Mouse (Mus musculus): ENCODE results near the gene Zcchc7.
"Not testable (repeated sequence)": the region's sequence is repeated elsewhere in the genome, so short reads cannot be mapped to it uniquely, and the experiment has no call there.

Gene Zcchc7

GRCm38 (mm10) chr4:44920831-44921230, 165.2 kb downstream of the Zcchc7 start:
- no peak for DNase-seq

DNA sequence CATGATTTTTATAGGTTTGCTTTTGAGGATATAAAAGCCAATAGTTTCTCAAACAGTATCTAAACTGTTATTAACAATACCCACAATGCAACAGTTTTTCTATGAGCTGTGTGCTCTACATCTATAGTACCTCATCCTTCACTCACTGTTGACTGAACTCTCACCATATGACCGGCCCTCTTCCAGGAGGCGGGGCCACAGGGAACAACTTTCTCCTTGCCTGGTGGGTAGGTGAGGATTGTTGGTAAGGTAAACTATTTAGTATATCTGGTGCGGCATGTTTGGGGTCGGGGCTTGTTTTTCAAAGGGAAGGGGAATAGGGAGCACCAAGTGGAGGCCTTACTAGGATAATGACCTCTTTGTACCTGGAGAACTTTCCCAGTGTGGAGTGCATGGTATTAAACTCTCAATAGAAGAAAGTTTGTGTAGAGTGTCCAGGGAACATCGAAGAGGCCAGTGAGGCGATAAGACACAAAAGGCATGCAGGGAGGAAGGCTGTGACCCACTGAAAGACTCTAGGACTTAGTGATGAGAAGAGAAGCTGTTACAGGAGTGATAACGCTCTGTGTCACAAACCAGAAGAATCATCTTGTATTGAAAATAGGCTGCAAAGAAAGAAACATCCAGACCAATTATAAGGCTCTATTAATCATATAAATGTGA, 166.9 kb downstream of the Zcchc7 start:
- DNase-seq: no peak

- DNase-seq: no peak
These were observed 167.4 kb downstream of the Zcchc7 start for GRCm38 (mm10) chr4:44923129-44923481.

GRCm38 (mm10) chr4:44927934-44928333, 172.3 kb downstream of the Zcchc7 start:
- no peak for DNase-seq

- no peak for DNase-seq
These were observed 173.1 kb downstream of the Zcchc7 start for GRCm38 (mm10) chr4:44928790-44929189.

DNA sequence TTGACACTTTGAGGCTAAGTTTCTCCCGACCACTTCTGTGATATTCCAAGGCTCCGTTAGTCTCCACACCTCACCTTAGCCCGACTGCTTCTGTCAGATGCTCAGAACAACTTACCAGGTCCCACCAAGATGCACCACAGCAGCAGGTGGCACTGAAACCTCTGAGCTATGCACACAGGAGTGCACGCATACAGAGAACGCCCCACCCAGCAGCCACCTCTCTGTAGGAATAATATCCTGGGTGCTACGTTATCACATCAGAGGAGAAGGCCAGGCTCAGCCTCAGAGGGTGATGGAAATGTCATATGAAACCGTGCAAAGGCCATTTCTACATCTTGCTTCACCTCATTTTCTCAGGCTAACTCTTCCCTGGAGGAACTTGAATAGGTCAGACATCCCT, 174.7 kb downstream of the Zcchc7 start:
- no peak for DNase-seq

GRCm38 (mm10) chr4:44931732-44932131, 176.1 kb downstream of the Zcchc7 start:
- no peak for DNase-seq

DNA sequence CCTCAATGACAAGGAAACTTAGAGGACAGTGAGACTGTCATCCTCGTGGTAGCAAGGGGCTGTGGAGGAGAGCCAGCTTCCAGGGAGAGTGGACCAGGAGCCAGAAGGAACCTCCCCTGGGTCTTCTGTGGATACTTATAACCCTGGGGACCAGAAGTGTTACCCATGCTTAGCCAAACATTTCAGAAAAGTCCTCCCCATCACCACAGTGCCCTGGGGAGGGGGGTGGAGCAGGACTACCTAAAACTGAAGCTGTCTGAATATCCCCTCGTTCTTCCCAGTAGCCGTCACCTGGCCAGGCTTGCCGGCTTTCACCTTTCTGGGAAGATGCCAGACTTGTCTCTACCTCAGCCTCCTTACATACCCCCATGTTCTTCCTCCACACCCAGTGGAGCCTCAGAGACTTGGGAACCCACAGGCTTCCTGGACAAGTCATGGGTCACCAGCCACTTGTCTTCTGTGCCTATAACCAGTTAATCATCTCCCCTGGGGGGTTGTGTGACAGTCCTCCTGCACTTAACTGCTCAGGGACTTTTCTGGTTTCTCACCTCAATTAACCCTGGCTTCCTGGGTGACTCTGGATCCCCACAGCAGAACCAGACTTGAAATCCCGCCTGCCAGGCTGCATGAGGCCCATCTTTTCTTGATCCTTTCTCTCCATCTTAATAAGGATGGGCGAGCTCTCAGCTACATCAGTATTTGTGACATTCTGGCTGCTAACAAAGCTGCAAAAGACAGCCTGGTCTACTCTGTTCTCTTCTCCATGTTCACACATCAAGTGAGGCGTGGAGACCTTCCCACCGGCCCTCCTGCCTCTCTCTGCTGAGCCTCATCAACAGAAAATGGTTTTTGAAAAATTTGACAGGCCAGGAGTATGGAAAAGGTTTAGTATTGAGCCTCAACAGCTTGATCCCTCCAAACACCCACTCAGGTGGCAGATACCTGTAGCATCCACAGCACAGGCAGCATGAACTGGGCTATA, 183.0 kb downstream of the Zcchc7 start:
- no peak for DNase-seq

DNA sequence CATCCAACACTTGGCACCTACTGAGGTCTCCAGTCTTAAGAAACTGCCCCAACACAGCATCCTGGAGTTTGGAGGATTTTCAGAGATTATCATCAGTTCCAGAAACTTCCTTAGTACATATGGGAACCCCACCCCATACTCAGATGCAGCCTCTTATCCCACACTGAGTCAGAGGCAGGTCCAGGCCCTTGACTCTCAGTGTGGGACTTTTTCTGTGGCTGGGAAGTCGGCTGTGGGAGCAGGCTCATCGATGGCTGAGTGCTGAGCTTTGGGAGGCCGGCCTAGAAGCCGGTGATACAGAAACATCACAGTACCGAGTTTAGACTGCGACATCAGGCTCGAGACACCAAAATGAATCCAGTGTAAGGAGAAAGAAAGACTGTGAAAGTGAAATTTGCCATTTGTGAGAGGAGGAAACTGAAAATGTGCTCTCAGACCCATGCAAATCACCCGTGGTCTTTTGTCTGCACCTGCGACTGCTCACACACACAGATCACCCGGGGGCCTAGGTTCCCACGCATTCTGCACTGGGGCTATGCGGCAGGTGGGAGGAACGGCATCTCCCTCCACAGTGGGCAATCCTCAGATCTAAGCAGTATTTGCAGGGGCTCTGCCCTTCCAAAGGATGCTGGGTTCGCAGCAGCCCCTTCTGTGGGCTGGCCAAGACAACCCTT, 184.0 kb downstream of the Zcchc7 start:
- DNase-seq: no peak

GRCm38 (mm10) chr4:44940286-44940685, 184.6 kb downstream of the Zcchc7 start:
- no peak for DNase-seq

DNA sequence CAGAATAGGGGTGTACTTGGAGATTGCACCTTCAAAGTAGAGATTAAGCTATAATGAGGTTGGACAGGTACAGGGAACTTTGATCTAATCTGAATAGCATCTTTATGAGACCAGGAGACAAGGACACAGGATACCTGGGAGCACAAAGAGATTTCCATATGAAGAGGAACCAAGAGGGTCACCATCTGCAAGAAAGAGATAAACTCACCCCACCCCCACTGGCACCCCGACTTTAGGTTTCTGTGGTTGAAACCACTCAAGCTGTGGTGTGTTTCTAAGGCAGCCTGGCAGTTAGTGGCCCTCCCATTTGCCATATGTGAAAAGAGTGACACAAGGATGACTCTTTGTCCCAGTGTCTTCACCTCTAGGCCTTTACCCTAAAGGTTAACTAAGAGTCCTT, 186.6 kb downstream of the Zcchc7 start:
- no peak for DNase-seq

GRCm38 (mm10) chr4:44943480-44943879, 187.8 kb downstream of the Zcchc7 start:
- DNase-seq: no peak

GRCm38 (mm10) chr4:44944426-44945075, 188.9 kb downstream of the Zcchc7 start:
- DNase-seq: no peak

DNA sequence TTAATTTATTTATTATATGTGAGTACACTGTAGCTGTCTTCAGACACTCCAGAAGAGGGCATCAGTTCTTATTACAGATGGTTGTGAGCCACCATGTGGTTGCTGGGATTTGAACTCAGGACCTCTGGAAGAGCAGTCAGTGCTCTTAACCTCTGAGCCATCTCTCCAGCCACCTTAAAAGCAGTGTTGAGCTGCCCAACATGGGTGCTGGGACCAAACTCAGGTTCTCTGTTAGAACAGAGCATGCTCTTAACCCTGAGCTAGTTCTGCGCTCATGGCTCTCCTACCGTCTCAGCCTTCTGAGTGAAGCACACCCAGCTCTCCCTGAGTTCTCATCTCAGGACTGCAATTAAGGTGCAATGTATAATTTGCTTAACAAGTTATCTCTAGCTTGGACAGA, 190.4 kb downstream of the Zcchc7 start:
- not testable (repeated sequence) for DNase-seq

DNA sequence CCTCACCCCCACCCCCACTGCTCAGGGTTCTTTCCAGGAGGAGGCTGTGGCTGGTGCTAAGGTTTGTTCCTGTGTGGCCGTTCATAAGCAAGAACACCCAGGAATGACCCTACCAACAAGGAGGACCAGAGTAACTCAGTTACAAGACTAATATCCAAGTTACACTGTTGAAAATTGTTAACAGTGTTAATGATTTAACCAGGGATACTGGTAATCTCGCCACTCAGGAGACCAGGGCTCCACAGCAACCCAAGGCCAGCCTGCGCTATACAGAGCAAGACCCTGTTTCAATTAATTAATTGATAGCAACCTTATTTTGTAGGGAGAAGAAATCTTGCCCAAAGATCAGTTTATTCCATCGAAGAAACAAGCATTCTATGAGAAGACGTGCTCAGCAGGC, 191.8 kb downstream of the Zcchc7 start:
- DNase-seq: no peak

DNA sequence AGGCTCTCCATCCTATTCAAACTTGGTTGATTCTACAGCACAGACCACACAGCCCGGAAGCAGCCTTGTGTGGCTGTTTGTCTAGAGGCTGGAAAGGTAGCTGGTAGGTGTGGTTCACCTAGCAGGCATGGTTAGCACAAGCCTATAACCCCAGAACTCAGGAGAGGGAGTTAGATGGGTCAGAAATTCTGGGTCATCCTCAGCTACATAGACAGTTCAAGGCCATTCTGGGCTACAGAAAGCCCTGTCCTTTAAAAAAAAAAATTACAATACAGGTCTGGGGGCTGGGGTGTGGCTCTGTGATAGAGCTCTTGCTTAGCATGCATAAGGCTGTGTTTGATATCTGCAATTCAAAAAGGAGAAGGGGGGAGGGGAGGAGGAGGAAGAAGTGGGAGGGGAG, 192.6 kb downstream of the Zcchc7 start:
- no peak for DNase-seq

GRCm38 (mm10) chr4:44953041-44953440, 197.4 kb downstream of the Zcchc7 start:
- no peak for DNase-seq

DNA sequence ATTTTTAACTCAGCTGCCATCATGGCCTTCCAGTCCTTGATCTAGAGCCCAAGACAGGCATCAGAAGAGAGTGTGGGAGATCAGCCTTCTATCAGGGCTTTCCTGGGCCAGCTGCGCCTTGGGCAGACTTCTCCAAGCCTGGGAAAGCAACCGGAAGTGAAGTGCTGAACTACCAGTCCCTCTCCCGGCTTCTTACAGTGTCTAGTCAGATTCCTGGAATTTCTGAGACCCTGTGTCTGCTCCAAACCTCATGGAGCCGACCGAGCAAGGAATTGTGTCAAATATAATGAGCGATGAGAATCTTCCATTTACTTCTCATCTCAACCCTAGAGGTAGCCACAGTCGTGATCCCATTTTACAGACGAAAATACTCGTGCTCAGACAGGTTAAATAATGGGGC, 203.1 kb downstream of the Zcchc7 start:
- no peak for DNase-seq

GRCm38 (mm10) chr4:44959220-44959619, 203.5 kb downstream of the Zcchc7 start:
- no peak for DNase-seq

DNA sequence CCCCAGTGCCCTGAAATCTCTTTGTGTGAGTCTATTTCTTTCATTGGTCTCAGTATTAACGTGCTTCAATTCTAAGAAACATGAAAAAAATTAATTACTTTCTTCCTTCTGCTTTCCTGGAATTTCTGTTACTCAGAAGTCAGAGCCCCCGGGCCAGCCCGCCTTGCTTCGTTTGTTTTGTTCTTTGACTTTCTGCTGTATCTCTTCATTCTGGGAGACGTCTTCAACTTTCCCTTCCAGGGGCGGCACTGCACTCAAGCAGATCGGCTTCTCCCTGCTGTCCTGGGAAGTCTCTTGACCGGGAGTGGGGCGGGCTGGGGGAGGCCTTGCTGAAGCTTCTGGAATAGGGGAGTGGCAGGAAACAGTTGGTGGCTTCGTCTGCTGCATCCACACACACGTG, 207.5 kb downstream of the Zcchc7 start:
- no peak for DNase-seq

GRCm38 (mm10) chr4:44965175-44965574, 209.5 kb downstream of the Zcchc7 start:
- no peak for DNase-seq

GRCm38 (mm10) chr4:44965736-44966135, 210.1 kb downstream of the Zcchc7 start:
- DNase-seq: no peak

DNA sequence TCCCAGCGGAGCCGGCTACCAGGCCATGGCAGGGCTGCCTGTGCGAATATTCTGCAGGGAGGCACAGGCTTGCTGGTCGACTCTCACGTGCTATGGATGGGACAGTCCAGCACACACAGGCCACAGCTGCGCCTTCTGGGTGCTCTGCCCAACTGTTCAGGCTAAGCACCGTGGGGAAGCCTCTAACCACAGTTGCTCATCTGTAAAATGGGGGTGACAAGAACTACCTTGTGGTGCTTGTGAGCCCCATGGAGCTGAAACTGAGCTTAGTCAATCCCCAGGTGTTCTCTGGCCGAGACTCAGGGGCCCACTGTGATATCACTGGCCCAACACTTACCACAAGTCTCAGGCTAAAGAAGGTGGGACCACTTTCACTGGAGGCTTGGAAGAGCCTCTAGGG, 211.7 kb downstream of the Zcchc7 start:
- no peak for DNase-seq
